Mouse (Mus musculus) heart, postnatal 4 days (tissue): ENCODE measurements around the gene Nfu1. TPM values are rescaled to one million over a fixed set of nuclear protein-coding genes. Genes with fewer than 3 reads are reported as not detected.
"Not testable (repeated sequence)": the region's sequence is repeated elsewhere in the genome, so short reads cannot be mapped to it uniquely, and the experiment has no call there.

Source experiments
- DNase-seq: peaks from one replicate; pipeline ENCODE4 v3.0.0; 2021
- total RNA-seq, 2 experiments: library from RNA; stranded (reverse); gene quantifications; 2 replicates each; pipeline ENCODE4 v1.2.3; 2021

Nfu1 gene
- total RNA-seq, 2 experiments from 2014 or later, result 73.1 to 79.3 TPM

- DNase-seq, result no peak
These were observed 17.9 kb downstream of the Nfu1 start for GRCm38 (mm10) chr6:87026980-87027379.

DNA sequence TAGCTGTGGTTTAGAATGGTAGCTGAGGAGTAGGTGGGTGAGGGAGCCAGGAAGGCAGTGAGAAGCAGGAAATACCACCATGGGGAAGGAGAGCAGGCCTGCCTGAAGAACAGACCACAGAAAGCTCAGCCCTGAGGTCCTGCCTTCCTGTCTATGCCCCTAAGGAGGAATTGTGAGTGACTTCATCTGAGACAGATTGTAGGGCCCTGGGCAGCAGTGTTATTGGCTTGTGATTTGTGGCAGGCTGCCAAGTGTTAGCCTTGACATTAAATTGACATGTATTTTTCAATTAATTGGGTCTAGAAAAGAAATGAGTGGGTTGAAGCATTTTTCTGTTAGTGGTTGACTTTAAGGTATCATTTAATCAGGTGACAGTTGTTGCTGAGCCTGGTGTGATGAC is 19.8 kb downstream of the Nfu1 start:
- no peak for DNase-seq

- DNase-seq, result not testable (repeated sequence)
These were observed 22.3 kb downstream of the Nfu1 start for GRCm38 (mm10) chr6:87031310-87031709.

GRCm38 (mm10) chr6:87032401-87032800 is 23.4 kb downstream of the Nfu1 start:
- no peak for DNase-seq

DNA sequence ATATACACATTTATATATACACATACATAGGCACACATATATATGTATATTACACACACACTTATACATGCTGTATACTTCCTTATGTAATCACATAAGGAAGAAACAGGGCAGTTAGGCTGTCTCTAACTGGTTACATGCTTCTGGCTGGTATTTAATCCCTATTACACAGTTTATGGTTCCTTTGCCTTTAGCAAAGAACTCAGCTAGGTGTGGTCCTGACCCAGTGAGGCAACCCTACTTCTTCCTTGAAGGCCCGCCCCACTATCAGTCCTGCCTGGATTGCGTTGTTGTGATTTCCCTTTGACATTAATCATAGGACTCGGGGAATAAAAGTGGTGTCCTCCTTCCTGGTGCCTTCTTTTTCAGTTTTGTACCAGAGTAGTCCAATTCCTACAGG is 25.4 kb downstream of the Nfu1 start:
- no peak for DNase-seq

DNA sequence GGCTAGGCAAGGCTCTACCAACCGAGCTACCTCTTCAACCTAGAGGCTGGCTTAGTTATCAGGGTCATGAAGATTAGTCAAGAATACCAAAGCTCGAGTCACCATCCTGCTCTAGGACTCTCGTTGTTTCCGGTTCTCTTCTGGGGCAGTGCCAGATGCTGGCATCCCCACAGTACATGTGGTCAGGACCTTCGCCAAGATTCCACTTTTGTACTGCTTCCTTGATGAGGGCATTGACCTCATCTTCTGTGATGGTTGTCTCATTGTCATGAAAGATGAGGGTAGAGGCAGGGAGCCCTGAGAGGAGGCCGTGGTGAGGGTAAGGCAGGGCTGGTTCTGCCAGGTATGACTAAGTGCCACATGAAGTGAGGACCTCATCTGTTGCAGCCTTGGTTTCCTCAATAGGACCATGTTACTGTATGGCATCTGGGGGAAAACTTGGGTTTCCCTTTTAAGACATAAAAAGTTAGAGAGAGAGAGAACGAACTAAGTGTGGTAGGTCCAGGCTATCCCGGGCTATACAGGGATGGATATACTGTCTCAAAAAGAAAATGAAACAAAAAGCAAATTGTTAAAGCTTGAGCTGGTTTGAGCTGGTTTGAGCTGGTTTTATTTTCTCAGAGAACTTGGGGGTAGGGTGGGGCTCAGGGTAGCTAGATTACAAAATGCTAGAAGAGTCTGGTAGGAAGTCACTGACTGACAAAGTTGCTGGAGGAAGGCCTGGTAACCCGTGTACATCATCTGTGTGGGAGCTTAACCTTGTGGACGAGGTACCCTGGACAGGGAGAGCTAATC is 29.0 kb downstream of the Nfu1 start:
- peak; percentile 12 for DNase-seq

DNA sequence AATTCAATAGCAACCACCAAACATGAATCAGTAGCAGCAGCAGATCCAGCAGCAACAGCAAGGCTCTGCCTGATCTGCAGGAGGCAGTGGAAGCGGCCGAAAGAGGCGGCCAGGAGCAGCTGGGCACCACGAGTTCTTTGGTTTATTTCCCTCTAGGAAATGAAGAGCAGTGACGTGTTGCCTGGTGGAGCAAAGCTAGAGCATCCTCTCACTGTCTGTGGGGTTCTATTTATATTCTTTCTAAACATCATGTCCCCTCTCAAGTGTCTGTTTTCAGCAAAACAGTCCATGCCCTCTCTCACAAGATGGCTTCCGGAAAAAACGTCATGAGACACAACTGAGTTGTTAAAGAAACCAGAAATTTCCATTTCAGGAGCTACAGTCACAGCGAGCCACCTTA is 30.1 kb downstream of the Nfu1 start:
- DNase-seq, result no peak

DNA sequence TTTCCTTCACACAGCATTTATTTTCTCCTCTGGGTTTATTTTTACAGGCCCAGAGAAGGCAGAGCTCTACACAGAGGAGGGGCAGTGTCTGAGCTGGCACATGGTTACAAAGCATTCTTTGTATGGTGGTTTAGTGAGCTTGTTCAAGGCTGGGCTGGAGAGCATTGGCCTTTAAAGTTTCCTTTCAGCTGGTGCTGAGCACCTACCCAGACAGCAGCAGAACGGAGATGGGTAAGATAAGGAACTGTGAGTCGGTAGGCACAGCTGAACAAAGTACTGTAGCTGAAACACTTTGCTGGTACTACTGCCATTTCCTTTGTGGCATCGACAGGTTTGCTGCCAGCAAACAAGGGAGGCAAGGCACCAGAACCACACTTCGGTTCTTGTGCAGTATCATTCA is 31.9 kb downstream of the Nfu1 start:
- DNase-seq, result no peak

DNA sequence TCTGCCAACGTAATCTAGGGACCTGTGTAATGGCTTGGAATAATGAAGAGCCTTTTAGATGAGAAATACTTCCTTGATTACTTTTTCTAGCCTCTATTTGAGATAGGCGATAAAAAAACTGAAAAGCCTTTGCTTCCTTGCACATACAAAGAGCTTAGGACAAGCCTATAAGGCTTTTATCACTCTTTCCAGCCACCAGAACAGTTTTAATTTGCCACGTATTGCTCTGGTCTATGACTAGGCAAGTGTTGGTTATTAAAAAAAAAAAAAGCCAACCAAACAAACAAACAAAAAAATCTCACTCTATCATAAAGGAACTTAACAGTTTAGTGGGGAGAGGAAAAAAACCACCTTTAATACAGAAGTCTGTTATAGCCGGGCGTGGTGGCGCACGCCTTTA is 32.4 kb downstream of the Nfu1 start:
- DNase-seq, result no peak

DNA sequence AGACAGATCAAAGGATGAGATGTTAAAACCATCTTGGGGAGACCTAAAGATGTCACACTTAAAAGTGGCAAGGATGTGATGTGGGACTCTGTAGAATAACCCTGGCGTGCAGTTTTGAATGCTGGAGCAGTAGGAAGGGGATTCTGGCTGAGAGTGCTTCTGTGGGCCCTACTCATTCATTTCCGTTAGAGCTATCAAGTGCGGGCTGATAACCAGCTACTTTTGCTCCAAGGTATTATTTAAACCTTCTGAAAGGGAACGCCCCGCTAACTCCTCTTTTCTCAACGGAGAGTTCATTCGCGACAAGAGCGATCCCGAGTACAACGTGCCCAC is 32.9 kb downstream of the Nfu1 start:
- DNase-seq, result no peak

DNA sequence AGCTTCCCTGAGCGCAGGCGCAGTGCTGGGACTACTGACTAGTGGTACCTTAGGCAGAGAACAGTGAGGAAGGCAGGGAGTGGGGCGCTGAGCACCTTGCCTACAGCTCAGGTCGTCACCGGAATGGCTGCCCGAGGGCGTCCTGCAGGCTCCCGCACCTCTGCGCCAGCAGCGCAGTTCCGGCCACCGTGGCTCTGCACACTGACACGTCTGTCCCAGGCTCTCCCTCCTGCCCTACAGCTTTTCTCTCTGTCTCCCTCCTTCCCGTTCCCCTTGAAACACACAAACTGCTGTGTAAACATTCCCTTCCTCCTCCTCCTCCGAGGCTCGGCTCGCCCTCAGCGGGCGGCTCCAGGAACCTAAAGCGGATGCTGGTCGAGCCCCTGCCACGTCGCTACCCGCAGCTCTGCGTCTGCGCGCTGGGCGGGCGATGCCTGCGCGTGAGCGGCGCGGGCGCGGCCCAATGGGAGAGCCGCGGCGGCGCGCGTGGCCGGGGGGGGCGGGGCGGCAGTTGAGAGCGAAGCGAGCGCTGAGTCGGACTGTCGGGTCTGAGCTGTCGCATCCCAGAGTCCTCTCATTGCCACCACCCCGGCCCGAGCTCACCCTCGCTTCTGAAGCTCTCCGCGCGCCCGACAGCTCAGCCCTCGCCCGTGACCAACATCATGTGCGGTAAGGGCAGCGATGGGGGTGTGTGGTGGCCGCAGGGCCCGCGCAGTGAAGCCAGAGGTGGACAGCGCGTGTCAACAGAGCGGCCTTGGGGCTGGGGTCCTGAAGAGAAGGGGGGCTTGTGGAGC is 33.5 kb downstream of the Nfu1 start, which contains the start of gene Gfpt1:
Gene Gfpt1, plus strand, starts transcription at position 510 of the 794 bp plus-strand sequence.
- peak; percentile 96 for DNase-seq

DNA sequence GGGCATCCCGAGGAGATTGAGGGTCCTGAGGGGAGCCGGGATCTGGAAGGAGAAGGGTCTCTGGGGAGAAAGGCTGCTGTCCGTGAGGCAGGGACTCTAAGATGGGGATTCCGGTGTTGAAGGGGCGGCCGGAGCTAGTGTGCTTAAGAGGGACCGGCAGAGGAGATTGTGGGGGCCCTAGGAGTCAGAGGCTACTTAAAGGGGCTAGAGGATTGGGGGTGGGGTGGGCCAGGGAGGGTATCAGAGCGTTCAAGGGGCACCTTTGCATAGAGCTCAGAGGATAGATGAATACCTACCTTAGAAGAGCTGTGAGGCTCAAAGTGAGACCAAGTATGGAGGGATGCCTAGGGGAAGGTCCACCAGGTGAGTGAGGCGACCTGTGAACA is 34.1 kb downstream of the Nfu1 start:
- no peak for DNase-seq

DNA sequence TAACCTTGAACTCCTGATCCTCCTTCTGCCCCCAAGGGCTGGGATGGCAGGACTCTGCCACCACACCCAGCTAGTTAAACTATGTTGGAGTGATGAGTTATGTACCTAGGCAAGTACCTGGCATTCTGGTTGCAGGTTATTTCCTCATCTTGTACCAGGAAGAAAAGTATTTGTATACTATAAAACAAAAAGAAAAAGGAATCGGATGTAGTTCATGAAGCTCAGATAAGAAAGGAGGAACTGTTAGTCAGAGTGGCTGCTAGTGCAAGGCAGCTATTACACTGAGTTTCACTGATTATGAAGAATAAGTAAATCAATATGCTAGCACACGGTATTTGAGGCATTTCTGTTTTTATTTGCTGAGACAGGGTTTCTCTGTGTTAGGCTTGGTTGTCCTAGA is 35.9 kb downstream of the Nfu1 start:
- no peak for DNase-seq

DNA sequence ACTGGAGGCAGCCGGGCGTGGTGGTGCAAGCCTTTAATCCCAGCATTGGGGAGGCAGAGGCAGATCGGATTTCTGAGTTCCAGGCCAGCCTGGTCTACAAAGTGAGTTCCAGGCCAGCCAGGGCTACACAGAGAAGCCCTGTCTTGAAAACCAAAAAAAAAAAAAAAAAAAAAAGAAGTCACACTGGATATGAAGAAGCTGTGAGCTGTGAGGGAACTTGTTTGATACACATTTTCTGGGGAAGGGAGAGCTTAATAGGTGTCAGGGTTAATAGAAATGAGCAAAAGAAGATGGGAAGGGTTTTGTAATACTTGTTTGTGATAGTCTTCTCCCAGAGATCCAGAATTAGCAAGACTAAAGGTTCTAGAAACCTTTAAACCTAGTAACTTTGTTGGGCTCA is 36.5 kb downstream of the Nfu1 start:
- DNase-seq, result no peak

GRCm38 (mm10) chr6:87048712-87049111 is 39.7 kb downstream of the Nfu1 start:
- not testable (repeated sequence) for DNase-seq

DNA sequence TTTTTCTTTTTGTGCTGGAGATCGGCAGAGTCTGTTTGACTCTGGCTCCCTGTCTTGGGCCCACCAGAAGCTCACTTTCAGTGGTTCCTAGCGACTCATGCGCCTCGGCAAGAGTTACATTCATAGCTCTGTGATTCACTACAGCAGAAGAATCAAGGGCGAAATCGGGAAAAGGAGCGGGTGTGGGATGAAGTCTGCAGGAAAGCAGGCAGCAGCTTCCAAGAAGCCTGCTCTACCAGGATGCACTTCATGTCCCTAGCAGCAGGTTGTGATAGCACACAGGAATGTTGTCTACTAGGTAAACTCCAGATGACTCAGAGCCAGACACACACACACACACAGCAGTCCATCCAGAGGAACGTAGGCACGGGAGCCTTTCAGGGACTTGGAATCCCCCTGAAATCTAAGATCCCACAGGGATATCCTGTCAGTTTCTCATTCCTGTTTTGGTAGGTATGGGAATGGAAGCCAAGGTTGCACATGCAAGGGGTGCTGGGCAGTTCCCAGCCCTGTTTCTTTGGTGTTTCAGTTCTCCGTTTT is 42.9 kb downstream of the Nfu1 start:
- DNase-seq, result no peak

- DNase-seq, result no peak
These were observed 45.2 kb downstream of the Nfu1 start for GRCm38 (mm10) chr6:87054193-87054592.

DNA sequence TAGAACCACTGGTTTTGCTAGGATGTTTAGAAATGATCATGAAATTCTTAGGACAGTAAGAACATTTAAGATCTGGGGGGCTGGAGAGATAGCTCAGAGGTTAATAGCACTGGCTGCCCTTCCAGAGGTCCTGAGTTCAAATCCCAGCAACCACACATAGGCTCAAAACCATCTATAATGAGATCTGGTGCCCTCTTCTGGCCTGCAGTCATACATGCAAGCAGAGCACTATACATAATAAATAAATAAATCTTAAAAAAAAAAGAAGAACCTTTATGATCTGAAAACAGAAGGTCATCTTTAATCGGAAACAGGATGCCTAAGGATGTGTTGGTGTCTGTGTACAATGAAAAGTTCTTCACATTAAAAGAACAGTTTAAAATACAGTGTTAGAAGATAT is 50.7 kb downstream of the Nfu1 start:
- no peak for DNase-seq

- DNase-seq, result no peak
These were observed 54.5 kb downstream of the Nfu1 start for GRCm38 (mm10) chr6:87063586-87063985.

- DNase-seq, result no peak
These were observed 59.2 kb downstream of the Nfu1 start for GRCm38 (mm10) chr6:87068209-87068608.

DNA sequence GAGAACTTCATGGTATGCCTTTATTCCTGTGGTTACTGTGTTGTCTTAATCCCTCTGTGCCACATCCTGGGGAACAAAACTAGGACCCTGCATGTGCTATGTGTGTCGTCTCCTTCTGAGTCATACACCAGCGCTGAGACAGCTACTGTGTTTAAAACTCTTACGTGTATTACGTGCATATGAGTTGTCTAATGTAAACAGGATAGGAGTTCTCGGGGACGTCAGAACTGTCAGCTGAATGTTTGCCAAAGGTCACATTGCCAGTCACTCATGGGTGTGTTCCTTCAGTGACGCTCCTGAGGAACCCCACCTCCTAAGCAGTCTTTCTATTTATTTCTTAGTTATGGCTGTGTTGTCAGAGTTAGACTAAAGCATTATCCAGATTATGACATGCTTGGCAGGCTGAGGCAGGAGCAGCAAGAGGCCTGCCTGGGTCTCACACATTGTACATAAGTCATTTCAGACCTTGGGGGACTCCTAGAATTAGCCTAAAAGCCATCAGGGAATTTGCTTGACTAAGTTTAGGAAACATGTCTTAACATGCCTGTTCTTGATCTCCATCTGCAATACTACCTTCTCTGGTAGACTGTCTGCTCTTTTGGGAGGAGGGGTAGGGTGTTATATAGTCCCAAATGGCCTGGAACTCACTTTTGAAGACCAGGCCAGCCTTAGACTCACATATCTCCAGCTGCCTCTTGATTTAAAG is 60.3 kb downstream of the Nfu1 start:
- DNase-seq, result no peak

DNA sequence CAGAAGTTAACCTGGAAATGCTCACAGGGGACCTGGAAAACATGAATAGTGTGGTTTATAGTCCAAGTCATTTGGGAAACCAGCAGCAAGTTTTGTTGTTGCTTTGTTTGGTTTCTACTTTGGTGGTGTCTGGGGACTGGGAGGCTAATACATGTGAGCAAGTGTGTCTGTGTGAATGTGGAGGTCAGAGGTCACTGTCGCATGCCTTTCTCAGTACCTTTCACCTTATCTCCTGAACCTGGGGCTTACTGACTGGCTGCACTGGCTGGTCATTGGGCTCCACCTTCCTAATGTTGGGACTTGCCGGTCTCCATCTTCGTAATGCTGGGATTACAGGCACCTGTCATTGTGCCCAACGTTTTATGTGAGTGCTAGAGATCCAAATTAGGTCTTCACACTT is 61.6 kb downstream of the Nfu1 start:
- no peak for DNase-seq

GRCm38 (mm10) chr6:87072759-87073158 is 63.7 kb downstream of the Nfu1 start:
- DNase-seq, result no peak
